Mouse (Mus musculus) lung, postnatal 10 days (tissue): ENCODE measurements around the gene Vrk1.
A peak's percentile ranks its signal among the peaks of the same experiment; 100 is the strongest.

Source experiments
- DNase-seq: peaks from one replicate; pipeline ENCODE4 v3.0.0; 2021

Vrk1 gene

DNA sequence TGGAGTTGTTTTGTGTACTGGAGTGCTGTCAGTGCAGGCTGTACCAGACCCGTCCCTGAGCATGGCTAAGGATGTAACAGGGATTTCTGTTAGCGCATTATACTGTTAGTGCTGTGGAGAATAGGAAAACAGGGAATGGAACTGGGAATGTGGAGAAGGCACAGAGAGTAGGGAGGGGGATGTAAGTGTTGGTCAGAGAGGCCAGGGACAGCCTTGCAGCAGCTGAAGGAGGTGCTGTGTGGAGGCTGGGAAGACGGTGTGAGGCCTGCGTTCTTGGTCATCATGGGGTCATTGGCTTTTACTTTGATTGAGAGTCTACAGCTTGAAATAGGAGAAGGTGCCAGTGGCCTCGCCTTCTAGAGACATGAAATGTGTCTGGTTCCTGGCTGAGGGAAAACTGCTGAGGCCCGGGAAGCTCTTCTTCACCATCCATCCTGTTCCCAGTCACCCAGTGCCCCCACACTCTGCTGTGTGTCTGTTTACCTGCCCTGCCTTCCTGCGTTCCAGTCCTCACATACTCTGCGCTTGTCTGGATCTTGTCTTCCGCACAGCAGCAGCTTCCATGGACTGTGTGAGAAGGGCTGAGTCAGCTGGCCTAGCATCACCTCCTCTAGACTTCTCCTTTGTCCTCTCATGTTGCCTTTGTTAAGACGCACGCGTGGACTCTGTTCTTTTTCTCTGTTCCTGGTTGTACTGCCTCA, 50.0 kb downstream of the Vrk1 start:
- no peak for DNase-seq

DNA sequence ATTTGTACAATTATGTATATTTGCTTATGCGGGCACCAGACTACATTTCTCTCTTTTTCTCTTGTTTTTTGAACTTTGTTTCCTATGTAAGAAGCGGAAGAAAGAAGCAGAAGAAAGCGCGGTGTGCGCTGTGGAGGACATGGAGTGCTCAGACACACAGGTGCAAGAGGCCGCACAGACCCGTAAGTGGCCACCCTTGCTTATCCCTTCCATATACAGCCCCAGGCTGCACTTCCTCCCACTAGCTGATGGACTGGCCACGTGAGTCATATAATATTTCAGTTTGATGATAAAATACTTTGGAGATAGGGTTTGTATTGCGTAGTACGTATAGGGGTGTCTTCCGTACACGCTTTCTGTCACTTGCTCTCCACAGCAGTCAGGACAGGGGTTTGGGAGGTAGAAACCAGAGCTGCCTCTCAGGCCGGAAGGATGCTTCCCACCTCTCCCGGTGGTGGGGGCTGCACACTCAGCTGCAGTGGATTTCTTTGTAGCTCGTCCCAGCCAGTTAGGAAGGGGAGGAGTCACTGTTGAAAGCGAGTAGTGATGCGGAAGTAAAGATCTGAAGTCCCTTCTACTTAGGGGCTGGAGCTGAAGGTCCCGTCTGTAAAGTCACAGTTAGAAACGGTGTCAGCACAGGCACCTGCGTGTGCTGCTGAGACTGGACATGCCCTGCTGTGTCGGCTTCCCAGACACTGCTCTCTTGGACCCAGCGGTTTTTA, 60.6 kb downstream of the Vrk1 start:
- no peak for DNase-seq

GRCm38 (mm10) chr12:106071575-106072166, 61.6 kb downstream of the Vrk1 start:
- DNase-seq: no peak

DNA sequence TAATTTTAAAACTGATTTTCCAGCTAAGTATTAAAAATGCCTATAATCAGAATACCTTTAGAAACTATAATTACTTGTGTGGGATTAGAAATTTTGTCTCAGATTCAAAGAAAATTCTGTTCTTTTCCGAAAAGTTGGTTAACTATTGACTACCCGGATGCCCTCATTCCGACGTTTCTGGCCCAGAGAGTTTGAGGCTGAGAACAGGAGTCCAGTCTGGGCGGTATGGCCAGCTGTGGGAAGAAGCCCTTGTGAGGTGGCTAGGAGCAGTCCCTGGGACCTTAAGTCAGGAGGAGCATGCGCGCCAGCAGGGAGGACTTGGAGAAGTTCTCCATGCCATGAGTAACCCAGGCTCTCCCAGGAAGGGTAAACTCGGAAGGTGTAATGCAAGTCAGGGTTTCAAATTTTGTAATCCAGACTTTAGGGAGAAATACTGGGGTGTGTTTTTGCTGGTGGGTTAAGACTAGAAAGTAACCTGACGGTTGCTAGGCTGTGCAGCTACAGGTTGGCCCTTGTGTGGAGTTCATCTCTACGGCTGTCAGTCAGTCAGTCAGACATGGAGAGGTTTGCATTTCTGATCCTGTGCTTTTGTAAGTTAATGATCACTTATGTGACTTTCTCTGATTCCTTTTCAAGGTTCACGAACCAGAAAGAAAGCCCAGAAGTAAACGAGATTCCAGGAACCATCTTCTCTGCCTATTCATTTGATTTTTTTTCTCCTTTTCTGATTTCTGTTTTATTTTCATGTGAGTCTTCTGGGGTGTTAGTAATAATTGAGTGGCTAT, 64.5 kb downstream of the Vrk1 start:
- no peak for DNase-seq

DNA sequence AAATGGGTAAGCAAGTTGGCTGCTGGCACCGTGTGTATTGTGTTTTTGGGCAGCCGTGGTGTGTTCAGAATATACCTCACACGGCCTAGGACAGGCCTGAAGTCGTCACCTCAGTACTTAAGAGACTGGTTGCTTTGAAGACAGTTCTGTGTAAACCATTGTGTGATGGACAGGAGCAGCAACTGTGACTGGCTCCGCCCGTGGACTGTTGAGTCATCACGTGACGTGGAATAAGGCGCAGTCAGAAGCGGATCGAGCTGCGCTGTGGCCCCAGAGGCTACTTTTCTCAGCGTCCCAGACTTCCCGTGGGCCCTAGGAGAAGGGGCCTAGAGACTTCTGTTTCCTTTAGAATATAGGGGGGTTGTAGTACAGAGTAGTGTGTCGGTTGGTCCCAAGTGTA, 66.1 kb downstream of the Vrk1 start:
- DNase-seq: no peak

- DNase-seq: no peak
Observed at GRCm38 (mm10) chr12:106080511-106080910, 70.5 kb downstream of the Vrk1 start.

- DNase-seq: no peak
Observed at GRCm38 (mm10) chr12:106080945-106081747, 71.1 kb downstream of the Vrk1 start.

DNA sequence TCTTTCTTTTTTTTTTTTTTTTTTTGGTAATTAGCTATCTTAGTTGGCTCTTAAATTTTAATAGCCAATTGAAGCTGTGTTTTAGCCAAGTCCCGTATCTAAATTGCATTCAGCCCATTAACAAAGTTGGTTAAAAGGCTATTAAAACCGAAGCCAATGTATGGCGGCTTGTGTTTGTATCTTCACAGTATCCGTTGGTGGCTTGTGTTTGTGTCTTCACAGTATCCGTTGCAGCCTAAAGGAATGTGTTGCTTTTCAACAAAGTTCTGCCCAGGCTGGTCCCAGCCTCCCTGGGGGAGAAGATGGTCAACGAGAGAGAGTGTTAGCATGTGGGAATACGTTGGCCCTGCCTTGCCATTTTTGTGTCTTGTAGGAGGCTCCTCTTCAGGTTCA, 71.7 kb downstream of the Vrk1 start:
- DNase-seq: no peak

- DNase-seq: peak; percentile 15
Observed at GRCm38 (mm10) chr12:106082191-106082957, 72.3 kb downstream of the Vrk1 start.

DNA sequence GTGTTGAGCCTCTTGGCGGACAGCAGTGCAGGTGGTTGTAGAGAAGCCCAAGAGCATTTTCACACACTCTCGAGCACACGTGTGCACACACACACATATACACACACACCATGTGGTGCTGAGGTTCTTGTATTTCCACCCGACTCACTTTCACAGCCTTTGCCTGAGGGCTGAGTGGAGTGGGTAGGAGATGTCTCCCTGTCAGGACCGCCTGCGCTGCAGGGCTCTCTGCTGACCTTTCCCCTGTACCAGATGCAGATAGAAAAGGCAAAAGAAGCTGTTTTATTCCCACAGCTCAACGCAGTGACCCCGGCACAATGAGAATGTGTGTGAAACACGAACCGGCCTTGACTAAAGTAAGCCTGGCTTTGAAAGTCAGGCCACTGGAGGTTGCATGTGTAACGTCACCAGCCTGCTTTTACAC, 72.9 kb downstream of the Vrk1 start:
- DNase-seq: no peak

- DNase-seq: no peak
Observed at GRCm38 (mm10) chr12:106084126-106084525, 74.1 kb downstream of the Vrk1 start.

DNA sequence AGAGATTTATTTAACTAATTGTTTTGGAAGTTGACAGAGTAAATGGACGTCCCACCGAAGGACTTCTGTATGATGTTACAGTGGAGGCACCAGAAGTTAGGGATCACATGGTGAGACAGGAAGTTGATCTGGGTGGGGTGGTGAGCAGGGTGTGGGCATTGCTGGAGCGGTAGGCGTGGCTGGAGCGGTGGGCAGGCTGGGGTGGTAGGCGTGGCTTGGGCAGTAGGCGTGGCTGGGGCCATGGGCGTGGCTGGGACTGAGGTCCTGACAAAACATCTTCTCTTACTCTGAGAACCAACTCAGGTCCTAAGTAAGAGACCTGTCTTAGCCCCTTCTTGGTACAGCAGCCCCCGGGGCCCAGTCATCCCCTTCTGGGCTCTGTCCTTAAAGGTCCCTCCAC, 84.8 kb downstream of the Vrk1 start:
- DNase-seq: peak; percentile 7

GRCm38 (mm10) chr12:106102003-106102402, 92.0 kb downstream of the Vrk1 start:
- no peak for DNase-seq

DNA sequence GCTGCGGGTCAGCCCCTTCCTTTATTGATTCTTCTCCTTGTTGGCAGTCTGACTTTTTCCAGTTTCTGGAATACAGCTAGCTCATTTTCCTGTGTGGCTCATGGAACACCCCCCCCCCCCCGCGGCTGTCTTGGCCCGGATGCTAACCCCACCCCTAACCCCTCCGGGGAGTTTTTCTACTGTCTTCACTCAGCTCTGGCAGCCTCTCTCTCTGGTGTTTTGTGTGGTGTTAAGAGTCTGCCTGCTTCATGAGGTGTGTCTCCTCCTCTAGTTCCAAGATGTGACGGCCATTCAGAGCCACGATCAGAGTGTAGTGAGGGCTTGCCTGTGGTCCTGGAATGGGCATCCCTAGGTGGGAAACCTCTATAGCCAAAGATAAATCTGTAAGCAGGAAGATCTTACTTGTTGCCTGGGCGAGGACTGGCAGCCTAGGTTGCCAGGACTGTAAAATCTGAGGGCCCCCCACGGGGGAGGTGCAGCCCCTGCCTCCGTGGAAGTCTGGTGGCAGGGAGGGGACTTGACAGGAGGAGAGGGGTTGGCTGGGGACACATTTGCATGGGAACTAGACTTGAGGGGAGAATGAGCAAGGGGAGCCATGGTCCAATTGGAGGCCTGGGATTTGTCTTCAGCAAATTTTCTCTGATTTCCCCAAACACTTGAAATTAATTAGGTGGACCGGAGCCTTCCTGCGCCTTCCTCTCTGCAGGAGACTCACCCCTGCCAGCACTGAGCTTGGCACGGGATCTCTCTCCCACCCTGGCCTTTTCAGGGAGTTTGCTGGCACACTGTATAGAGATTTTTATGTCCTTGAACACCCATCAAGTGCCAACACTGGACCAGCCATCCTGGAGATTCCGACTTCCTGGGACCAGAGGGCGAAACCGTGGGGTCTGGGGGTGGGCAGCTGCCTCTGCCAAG, 93.0 kb downstream of the Vrk1 start:
- no peak for DNase-seq

- DNase-seq: no peak
Observed at GRCm38 (mm10) chr12:106107272-106107671, 97.2 kb downstream of the Vrk1 start.

DNA sequence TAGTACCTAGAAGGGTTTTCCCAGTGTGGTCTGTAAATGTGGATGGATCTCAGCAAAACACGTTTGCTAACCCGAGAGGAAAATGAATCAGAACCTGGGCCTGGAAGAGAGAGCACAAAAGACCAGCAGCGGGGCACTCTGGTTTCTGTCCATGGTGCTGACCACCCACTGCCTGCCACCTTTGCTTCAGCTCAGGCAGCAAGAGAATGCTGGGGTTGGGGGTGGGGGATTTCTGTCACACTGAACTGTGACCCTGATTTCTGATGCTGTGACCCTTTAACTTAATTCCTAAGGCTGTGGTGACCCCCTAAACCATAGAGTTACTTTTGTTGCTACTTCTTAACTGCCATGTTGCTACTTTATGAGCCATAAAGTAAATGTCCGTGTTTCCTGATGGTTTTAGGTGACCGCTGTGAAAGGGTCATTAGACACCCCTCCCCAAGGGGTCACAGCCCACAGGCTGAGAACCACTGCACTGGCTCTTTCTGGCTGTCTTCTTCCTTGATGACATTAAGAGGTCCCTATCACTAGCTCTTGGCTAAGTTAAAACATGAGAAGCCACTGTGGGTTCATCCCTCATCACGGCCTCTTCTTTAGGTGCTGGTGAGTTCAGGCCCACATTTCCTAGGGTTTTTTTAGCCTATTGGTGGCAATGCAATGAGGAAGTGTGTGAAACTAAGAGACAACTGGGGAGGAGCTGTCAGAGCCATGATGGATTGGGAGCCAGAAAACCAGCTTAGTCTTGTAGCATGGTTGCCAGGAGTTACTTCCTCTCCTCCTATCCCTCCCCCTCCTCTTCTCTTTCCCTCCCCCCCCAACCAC, 105.3 kb downstream of the Vrk1 start:
- peak; percentile 55 for DNase-seq

DNA sequence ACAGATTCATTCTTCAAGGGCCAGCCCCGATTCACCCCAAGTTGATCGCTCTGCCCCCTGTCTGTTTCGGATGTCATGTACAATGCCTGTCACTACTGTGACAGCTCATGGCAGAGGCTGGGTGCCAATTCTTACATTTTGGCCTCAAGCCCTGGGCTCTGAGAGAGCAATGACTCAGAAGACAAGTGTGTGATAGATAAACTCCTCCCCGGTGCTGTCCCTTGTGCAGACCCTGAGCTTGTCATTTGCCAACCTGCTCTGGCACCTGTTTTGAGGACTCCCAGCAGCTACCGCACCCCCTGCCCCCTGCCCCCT, 105.8 kb downstream of the Vrk1 start:
- no peak for DNase-seq

- no peak for DNase-seq
Observed at GRCm38 (mm10) chr12:106123276-106123675, 113.2 kb downstream of the Vrk1 start.

DNA sequence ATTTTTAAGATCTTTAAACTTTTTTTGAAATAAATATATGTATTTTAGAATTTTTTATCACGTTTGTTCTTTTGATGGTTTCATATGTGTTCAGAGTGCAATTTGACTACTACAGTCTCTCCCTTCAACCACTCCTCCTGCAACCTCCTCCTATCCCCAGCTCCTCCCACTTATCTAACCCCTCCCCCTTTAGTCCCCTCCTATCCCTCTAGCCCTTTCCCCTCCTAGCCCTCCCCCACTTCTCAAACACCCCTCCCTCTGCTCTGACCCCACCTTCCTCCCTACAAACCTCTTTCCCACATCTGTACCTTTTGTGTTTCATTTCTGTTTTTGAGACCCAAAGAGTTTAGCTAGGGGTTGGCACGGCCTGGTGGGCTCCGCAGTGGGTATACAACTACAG, 114.6 kb downstream of the Vrk1 start:
- no peak for DNase-seq
